Mouse (Mus musculus) MN1 (cell line): ENCODE results near the gene Hoxb4.

Experiments used
- DNase-seq: peaks from one replicate; pipeline ENCODE4 v3.0.0-alpha.2; 2016; ENCODE audit warnings: low spot score

The Hoxb4 gene

GRCm38 (mm10) chr11:96317608-96318367 is at the start of gene Hoxb4:
Gene Hoxb4 (plus strand): TSS chr11:96318267.
- DNase-seq: no peak

GRCm38 (mm10) chr11:96269869-96270268 is 48.2 kb upstream of the Hoxb4 start:
- DNase-seq: no peak

GRCm38 (mm10) chr11:96270996-96271540 is 47.0 kb upstream of the Hoxb4 start, which contains the start of gene Hoxb9:
Gene Hoxb9 (plus strand): TSS chr11:96271457.
- DNase-seq: no peak

GRCm38 (mm10) chr11:96271541-96272011 is 46.5 kb upstream of the Hoxb4 start:
- DNase-seq: no peak

- no peak for DNase-seq
Observed at GRCm38 (mm10) chr11:96272024-96272921, 45.8 kb upstream of the Hoxb4 start.

GRCm38 (mm10) chr11:96274428-96274827 is 43.6 kb upstream of the Hoxb4 start:
- DNase-seq: no peak

GRCm38 (mm10) chr11:96275896-96276295 is 42.2 kb upstream of the Hoxb4 start:
- no peak for DNase-seq

GRCm38 (mm10) chr11:96277151-96278044 is 40.7 kb upstream of the Hoxb4 start:
- no peak for DNase-seq

- DNase-seq: no peak
Observed at GRCm38 (mm10) chr11:96278324-96278723, 39.7 kb upstream of the Hoxb4 start.

- DNase-seq: peak; percentile 72
Observed at GRCm38 (mm10) chr11:96278773-96279172, 39.3 kb upstream of the Hoxb4 start.

- DNase-seq: no peak
Observed at GRCm38 (mm10) chr11:96279421-96280233, 38.4 kb upstream of the Hoxb4 start.

- no peak for DNase-seq
Observed at GRCm38 (mm10) chr11:96280399-96281378, 37.4 kb upstream of the Hoxb4 start.

GRCm38 (mm10) chr11:96281396-96281795 is 36.7 kb upstream of the Hoxb4 start:
- no peak for DNase-seq

- no peak for DNase-seq
Observed at GRCm38 (mm10) chr11:96281855-96282570, 36.1 kb upstream of the Hoxb4 start, which contains the start of gene Hoxb8. Gene Hoxb8 (plus strand): TSS chr11:96281905.

- no peak for DNase-seq
Observed at GRCm38 (mm10) chr11:96282795-96283430, 35.2 kb upstream of the Hoxb4 start.

- DNase-seq: no peak
Observed at GRCm38 (mm10) chr11:96284041-96284749, 33.9 kb upstream of the Hoxb4 start.
